Mouse (Mus musculus): ENCODE results near the gene Nxpe5. TPM values are rescaled to one million over a fixed set of nuclear protein-coding genes. Genes with fewer than 3 reads are reported as not detected.

The Nxpe5 gene
- polyA plus RNA-seq (2012; rRNA removed) = 0.61 and 0.70 TPM in 2 replicates

DNA sequence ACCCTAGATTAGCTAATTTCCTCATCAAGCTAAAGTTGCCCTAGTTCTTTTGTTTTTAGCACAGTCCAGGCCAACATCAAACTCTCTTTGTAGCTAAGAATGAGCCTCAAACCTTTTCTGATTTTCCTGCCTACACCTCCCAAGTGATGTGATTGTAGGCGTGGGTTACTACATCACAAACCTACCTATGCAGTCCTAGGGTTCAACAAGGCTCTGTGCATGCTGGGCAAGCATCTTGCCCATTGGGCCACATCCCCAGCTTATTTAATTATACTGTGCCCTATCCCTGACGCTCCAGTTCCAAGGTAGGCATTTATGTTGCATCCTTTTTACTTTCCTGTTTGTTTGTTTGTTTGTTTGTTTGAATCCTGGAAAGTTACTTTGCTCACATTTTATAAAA lies at the start of gene Nxpe5:
Nxpe5 (plus strand) TSS at position 199 of the 400 bp plus-strand sequence.
- Histone ChIP-seq H3K4me1 (ENCODE audit: control insufficient read depth, insufficient read depth, insufficient read length, low read length) (no peaks in the 10 kb centered on the region), H3K36me3 (ENCODE audit: control insufficient read depth, insufficient read depth, low read length) (no peaks in the 10 kb centered on the region), H3K27me3 (ENCODE audit: control insufficient read depth, insufficient read depth, low read length) (no peaks in the 10 kb centered on the region), H3K4me3 (ENCODE audit: low read depth, low read length) (no peak within 1 kb of the TSS), H3K27ac (ENCODE audit: insufficient read depth, low read depth, low read length) (no peak within 1 kb of the TSS)
- WGBS = 48% methylated on average over 2 of the region's 2 CpGs
- TF ChIP-seq POLR2A (IDR thresholded peaks at IDR 0.05; ENCODE audit: low read depth, low read length) = no peak
- no peak for TF ChIP-seq CTCF (IDR thresholded peaks at IDR 0.05; ENCODE audit: extremely low read depth, insufficient read length, insufficient replicate concordance, low read depth, low read length)

DNA sequence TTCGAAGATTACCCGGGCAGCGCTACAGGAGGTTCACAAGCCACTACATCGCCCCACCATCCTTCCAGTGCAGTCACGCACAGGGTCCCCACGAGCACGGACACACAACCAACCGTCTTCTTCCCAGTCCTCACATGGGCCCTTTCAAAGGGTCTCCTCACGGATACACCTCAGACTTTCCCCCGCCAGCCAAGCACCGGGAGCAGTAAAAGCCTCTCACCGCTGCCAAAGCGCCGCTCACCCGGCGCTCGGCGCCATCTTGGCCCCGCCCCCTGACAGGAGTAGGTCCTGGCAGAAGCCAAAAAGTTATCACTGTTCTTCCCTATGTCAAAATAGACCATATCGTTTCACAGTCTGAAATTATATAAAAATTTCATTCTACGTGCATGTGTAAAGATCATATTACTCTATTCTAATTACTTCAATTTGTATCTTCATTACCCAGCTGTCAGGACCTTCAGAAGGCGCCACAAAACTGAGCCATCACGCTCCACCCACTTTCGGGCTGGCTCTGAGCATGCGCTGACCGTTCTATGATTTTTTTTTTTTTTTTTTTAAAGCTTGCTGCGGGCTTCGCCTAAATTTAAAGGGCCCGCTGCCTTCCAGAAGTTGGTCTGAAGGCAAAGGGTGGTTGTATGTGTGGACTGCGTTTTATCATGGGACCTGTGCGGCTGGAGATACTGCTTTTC lies 38.6 kb upstream of the Nxpe5 start, which contains the start of the genes Taf6 and Cnpy4:
Taf6 (minus strand) TSS at position 502 of the 689 bp plus-strand sequence.
Cnpy4 (plus strand) TSS at position 536 of the 689 bp plus-strand sequence.
- Histone ChIP-seq H3K4me3 (ENCODE audit: low read depth, low read length) (peak within 1 kb of the TSS; percentile 100), H3K4me1 (ENCODE audit: control insufficient read depth, insufficient read depth, insufficient read length, low read length) (no peaks in the 10 kb centered on the region), H3K27ac (ENCODE audit: insufficient read depth, low read depth, low read length) (peak within 1 kb of the TSS; percentile 56; the same call in 1 of the 2 replicates), H3K27me3 (ENCODE audit: control insufficient read depth, insufficient read depth, low read length) (no peaks in the 10 kb centered on the region), H3K36me3 (ENCODE audit: control insufficient read depth, insufficient read depth, low read length) (peaks cover 12% of the 10 kb centered on the region)
- peak; percentile 97 for TF ChIP-seq POLR2A (IDR thresholded peaks at IDR 0.05; ENCODE audit: low read depth, low read length)
- TF ChIP-seq CTCF (IDR thresholded peaks at IDR 0.05; ENCODE audit: extremely low read depth, insufficient read length, insufficient replicate concordance, low read depth, low read length) = no peak
- under 1% methylated on average over 31 of the region's 31 CpGs for WGBS

DNA sequence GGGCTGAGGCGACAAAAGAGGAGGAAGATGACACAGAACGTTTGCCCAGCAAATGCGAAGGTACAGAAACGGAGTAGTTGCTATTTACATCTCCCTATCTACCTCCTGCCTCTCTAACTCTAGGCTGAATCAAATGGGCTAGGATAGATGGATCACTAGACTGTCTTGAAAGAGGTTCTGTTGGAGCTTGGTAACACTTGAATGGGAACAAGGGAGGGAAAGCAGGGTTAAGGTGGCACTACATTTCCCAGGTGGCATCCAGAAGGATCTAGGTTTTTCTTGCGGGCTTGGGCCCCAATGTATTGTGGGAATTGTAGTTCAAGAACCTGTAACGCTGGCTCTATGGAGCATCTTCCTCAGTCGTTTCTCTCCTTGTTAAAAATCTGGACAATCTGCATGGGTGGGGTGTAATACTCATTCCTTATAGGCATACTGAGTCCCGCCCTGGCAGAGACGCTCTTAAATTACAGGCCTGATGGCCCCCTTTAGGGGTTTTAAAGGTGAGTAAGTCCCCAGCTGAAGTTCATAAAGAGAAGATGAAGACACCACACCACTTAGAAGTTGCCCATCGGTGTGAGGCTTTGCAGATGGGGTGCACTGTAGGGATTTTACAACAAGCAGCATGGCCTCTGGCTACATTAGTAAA lies 37.9 kb upstream of the Nxpe5 start:
- TF ChIP-seq POLR2A (IDR thresholded peaks at IDR 0.05; ENCODE audit: low read depth, low read length) (no peak), CTCF (IDR thresholded peaks at IDR 0.05; ENCODE audit: extremely low read depth, insufficient read length, insufficient replicate concordance, low read depth, low read length) (no peak)
- H3K4me3 ChIP-seq (ENCODE audit: low read depth, low read length) = peak overlapping the region; percentile 100
- peaks cover 8% of the 10 kb centered on the region for H3K36me3 ChIP-seq (ENCODE audit: control insufficient read depth, insufficient read depth, low read length)
- H3K4me1 ChIP-seq (ENCODE audit: control insufficient read depth, insufficient read depth, insufficient read length, low read length) = no peaks in the 10 kb centered on the region
- peak overlapping the region; percentile 56; the same call in 1 of the 2 replicates for H3K27ac ChIP-seq (ENCODE audit: insufficient read depth, low read depth, low read length)
- H3K27me3 ChIP-seq (ENCODE audit: control insufficient read depth, insufficient read depth, low read length) = no peaks in the 10 kb centered on the region
- WGBS = under 1% methylated on average over 10 of the region's 10 CpGs

DNA sequence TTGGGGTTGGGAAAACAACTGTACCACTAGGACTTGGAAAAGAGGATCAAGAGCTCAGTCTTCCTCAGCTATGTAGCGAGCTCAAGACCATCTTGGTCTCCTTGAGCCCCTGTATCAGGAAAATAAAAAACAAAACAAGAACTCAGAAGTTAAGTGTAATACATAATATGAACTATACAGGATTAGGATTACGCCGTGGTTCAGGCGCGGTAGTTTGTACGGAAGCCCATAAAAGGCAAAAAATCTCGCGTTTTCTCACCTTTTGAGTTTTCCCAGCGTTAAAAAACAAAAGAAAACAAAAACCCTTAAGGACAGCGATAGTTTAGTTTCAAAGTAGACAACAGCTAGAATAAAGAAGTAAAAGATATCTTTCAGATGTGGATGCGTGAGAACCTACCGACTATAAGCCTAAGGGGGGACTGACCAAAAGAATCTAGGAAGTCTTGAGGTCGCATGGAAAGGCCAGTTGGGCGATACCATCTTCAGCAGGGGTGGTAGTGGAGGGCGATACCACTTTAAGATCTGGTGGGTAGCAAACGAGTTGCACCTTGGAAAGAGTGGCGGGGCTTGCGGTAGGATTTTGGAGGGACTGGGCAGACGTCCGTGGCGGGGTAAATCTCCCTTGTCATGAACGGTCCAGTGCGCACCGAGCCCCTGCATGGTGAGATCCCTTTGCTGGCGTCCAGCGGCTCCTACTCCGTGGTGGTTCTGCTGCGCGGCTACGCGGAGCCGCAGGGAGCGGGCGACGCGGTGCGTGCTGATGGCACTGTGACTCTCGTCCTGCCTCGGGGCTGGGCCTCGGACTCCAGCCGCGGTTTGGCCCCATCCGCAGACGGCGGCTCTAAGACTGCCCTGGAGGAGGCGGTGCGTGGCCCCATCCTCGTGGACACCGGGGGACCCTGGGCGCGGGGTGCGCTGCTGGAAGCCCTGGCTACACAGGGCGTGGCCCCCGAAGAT lies 31.6 kb upstream of the Nxpe5 start, which contains the start of gene Mblac1:
Mblac1 (plus strand) TSS at position 544 of the 957 bp plus-strand sequence.
- Histone ChIP-seq H3K27me3 (ENCODE audit: control insufficient read depth, insufficient read depth, low read length) (no peaks in the 10 kb centered on the region), H3K4me3 (ENCODE audit: low read depth, low read length) (peak within 1 kb of the TSS; percentile 77), H3K27ac (ENCODE audit: insufficient read depth, low read depth, low read length) (peak within 1 kb of the TSS; percentile 17), H3K4me1 (ENCODE audit: control insufficient read depth, insufficient read depth, insufficient read length, low read length) (peaks cover 5% of the 10 kb centered on the region), H3K36me3 (ENCODE audit: control insufficient read depth, insufficient read depth, low read length) (no peaks in the 10 kb centered on the region)
- TF ChIP-seq POLR2A (IDR thresholded peaks at IDR 0.05; ENCODE audit: low read depth, low read length) (no peak; the same call in 1 of the 2 replicates), CTCF (IDR thresholded peaks at IDR 0.05; ENCODE audit: extremely low read depth, insufficient read length, insufficient replicate concordance, low read depth, low read length) (no peak)
- WGBS = 3% methylated on average over 54 of the region's 54 CpGs

DNA sequence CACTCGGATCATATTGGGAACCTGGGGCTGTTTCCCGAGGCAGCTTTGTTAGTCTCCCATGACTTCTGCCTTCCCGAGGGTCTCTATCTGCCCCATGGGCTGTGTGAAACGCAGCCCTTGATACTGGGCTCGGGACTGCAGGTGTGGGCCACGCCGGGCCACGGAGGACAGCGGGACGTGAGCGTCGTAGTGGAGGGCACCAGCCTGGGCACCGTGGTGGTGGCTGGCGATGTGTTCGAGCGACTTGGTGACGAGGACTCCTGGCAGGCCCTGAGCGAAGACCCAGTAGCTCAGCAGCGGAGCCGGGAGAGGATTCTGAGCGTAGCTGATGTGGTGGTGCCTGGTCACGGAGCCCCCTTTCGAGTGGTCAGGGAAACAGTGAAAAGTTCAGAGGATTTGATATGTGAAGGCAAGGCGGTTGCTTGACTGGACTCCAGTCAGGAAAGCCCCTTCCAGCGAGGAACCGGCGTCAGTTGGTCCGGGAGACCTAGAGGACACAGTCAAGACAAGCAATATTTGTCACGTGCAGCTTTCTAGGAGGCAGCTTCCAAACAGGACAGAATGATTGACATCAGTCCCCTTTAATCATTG lies 30.8 kb upstream of the Nxpe5 start:
- Histone ChIP-seq H3K4me1 (ENCODE audit: control insufficient read depth, insufficient read depth, insufficient read length, low read length) (peaks cover 5% of the 10 kb centered on the region), H3K36me3 (ENCODE audit: control insufficient read depth, insufficient read depth, low read length) (no peaks in the 10 kb centered on the region), H3K27me3 (ENCODE audit: control insufficient read depth, insufficient read depth, low read length) (no peaks in the 10 kb centered on the region), H3K4me3 (ENCODE audit: low read depth, low read length) (peak overlapping the region; percentile 77), H3K27ac (ENCODE audit: insufficient read depth, low read depth, low read length) (peak overlapping the region; percentile 17)
- 6% methylated on average over 29 of the region's 29 CpGs for WGBS
- TF ChIP-seq POLR2A (IDR thresholded peaks at IDR 0.05; ENCODE audit: low read depth, low read length) (no peak; the same call in 1 of the 2 replicates), CTCF (IDR thresholded peaks at IDR 0.05; ENCODE audit: extremely low read depth, insufficient read length, insufficient replicate concordance, low read depth, low read length) (no peak)

DNA sequence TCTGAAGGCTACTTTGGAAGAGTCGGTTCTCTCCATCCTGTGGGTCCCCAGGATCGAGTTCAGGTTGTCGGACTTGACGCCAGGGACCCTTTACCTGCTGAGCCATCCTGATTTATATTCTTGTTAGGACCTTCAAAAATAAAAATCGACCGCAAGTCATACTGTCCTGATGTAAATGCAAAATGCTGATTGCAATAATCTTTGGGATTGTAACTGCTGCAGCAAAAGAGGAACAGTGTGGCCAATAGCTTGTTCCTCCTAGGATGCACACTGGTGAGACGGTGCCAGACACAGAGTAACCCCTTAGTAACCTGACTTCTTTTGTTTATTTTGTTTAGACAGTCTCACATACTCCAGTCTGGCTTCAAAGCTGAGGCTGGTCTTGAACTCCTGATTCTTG lies 30.2 kb upstream of the Nxpe5 start:
- Histone ChIP-seq H3K4me3 (ENCODE audit: low read depth, low read length) (no peak overlapping the region), H3K4me1 (ENCODE audit: control insufficient read depth, insufficient read depth, insufficient read length, low read length) (peaks cover 5% of the 10 kb centered on the region), H3K27me3 (ENCODE audit: control insufficient read depth, insufficient read depth, low read length) (no peaks in the 10 kb centered on the region), H3K36me3 (ENCODE audit: control insufficient read depth, insufficient read depth, low read length) (no peaks in the 10 kb centered on the region), H3K27ac (ENCODE audit: insufficient read depth, low read depth, low read length) (no peak overlapping the region)
- 68% methylated on average over 7 of the region's 7 CpGs for WGBS
- no peak for TF ChIP-seq POLR2A (IDR thresholded peaks at IDR 0.05; ENCODE audit: low read depth, low read length)
- no peak for TF ChIP-seq CTCF (IDR thresholded peaks at IDR 0.05; ENCODE audit: extremely low read depth, insufficient read length, insufficient replicate concordance, low read depth, low read length)

All from small intestine, adult 2 months (tissue).